Mouse (Mus musculus) bone marrow, adult 2 months (tissue): ENCODE results near the gene Nkiras1. TPM values are rescaled to one million over a fixed set of nuclear protein-coding genes. Genes with fewer than 3 reads are reported as not detected.

Experiments used
- H3K27ac ChIP-seq: fragments of 200-500 bp; 2 replicates; pipeline ENCODE4 v1.5.1; 2012; ENCODE audit warnings: low read depth, mild to moderate bottlenecking, control low read depth, inconsistent platforms, low read length; ENCODE audit not compliant: control insufficient read depth, poor library complexity, insufficient read depth
- H3K4me1 ChIP-seq: fragments of 200-500 bp; 2 replicates; pipeline ENCODE4 v1.6.1; 2011; ENCODE audit warnings: low read length; ENCODE audit not compliant: control insufficient read depth, insufficient read depth
- H3K4me3 ChIP-seq: fragments of 200-500 bp; replicated peaks from 2 replicates; pipeline ENCODE3; 2011; ENCODE audit warnings: mild to moderate bottlenecking, low read depth, low read length, control low read depth; ENCODE audit not compliant: control insufficient read depth
- CTCF ChIP-seq: fragments of 200-500 bp; IDR thresholded peaks from 2 replicates; pipeline ENCODE4 v1.5.1; 2011; ENCODE audit warnings: low read length, control low read depth; ENCODE audit not compliant: control insufficient read depth, insufficient read depth
- POLR2A ChIP-seq: fragments of 200-500 bp; IDR thresholded peaks from 2 replicates; pipeline ENCODE4 v1.6.1; 2011; ENCODE audit warnings: low read depth, mild to moderate bottlenecking, control low read depth, low read length, borderline replicate concordance; ENCODE audit not compliant: control insufficient read depth
- WGBS: fragments of 180-500 bp; shearing (Covaris S2); methylation state at CpG from one replicate; pipeline ENCODE4 v1.1.7; 2018; 5-methylcytosine and 5-hydroxymethylcytosine counted together
- polyA plus RNA-seq: library from polyadenylated mRNA; stranded (reverse); fragments of >200 nt; gene quantifications from 2 replicates; pipeline ENCODE4 v1.2.4, GENCODE M21; 2011; ENCODE audit warnings: low replicate concordance; ENCODE audit not compliant: missing spikeins, insufficient read depth, insufficient read length

The Nkiras1 gene
- polyA plus RNA-seq, 1 experiment: 15.0 TPM

DNA sequence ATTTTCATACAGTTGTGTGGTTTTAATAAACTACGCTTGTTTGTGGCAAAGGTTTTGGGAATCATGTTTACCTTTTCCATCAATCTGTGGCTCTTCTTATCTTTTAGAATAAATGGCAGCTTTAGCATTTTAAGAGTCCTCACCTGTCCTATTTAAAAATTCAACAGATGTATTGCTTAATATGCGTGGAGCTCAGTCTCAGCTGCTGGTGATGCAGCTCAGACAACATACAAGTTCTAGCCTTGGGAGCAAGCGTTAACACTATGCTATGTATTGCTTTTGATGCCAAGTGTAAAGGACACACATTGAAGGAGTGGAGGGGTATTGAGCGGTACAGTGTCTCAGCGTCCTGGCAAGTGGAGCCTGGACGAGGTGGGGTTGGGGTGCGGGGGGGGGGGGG is 730 bp downstream of the Nkiras1 start:
- Histone ChIP-seq H3K4me1 (no peaks in the 10 kb centered on the region; the same call in 1 of the 2 replicates), H3K27ac (no peak overlapping the region), H3K4me3 (peak overlapping the region; percentile 33)
- WGBS: 6% methylated on average over 7 of the region's 7 CpGs
- TF ChIP-seq POLR2A (no peak), CTCF (no peak)

DNA sequence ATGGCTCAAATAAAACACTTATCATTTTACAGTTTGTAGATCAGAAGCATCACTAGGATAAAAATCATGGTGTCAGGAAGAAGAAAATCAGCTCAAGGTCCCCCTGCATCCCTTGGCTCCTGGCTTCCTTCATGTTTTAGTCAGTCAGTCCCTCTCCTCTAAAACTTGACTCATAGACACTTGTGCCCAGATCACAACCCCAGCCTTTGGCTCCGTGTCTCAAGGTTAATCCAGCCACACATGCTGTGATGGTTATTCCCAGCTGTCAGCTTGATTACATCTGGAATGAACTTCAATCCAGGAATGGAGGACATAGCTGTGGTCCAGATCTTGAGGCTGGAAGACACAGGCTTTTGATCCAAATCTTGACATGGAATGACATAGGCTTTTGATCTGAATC is 3.6 kb downstream of the Nkiras1 start:
- TF ChIP-seq CTCF (no peak), POLR2A (no peak)
- 78% methylated on average over 1 of the region's 1 CpGs for WGBS
- Histone ChIP-seq H3K4me1 (no peaks in the 10 kb centered on the region; the same call in 1 of the 2 replicates), H3K27ac (no peak overlapping the region), H3K4me3 (no peak overlapping the region)

DNA sequence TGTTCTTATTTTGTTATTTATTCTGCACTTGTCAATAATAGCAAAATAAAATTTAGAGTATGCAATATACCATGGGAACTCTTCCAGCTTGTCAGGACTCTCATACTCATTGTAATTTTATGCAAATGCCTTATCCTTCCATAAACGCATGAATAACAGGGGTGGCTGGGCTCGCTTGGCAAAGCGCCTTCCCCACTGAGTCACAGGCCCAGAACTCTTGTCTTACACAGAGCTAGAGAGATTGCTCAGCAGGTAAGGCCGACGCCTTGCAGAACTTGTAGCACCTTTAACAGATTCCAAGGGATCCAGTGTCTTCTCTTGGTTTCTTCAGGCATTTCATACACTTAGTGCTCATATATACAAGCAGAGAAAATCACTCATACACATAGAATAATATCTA is 9.4 kb downstream of the Nkiras1 start:
- no peak overlapping the region for H3K27ac ChIP-seq
- WGBS: 82% methylated on average over 5 of the region's 5 CpGs
- no peaks in the 10 kb centered on the region for H3K4me1 ChIP-seq
- no peak overlapping the region for H3K4me3 ChIP-seq
- TF ChIP-seq CTCF (no peak), POLR2A (no peak)

DNA sequence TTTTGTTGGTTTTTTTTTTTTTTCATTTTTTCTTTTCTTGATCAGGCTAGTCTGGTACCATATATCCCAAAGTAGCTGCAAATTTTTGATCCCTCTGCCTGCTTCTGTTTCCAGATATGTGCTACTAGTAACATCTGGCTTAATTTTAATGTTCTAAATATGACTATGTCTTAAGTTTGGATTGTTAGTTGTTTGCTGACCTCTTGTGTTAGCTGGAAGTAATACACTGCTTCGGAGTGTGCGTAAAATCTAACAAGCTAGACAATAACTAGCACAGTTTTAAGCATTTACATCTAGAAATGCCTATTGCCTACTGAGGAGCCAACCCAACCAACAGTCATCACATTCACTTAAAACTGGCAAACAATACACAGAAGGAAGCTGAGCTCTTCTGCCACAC is 13.6 kb downstream of the Nkiras1 start:
- no peak overlapping the region for H3K27ac ChIP-seq
- no peaks in the 10 kb centered on the region for H3K4me1 ChIP-seq
- no peak for TF ChIP-seq CTCF
- TF ChIP-seq POLR2A: no peak
- WGBS: 73% methylated on average over 2 of the region's 2 CpGs
- H3K4me3 ChIP-seq: no peak overlapping the region

DNA sequence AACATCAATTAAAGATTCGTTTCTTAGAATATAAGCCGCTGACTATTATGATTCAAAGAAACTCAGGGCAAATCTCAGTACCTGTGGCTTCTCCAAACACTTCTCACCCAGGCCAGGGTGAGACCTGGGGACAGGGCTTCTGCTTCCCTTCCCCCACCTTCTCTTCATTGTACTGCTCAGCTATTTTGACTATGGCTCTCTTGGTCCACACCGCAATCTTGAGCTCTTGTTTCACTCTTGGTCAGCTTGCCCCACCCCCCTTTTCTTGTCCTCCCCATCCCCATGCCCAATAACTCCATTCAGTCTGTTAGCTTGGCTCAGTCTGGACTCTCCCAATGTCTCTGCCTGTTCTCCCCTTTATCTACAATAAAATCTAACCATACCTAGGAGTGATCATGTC is 14.5 kb downstream of the Nkiras1 start:
- Histone ChIP-seq H3K4me3 (no peak overlapping the region), H3K27ac (no peak overlapping the region), H3K4me1 (no peaks in the 10 kb centered on the region)
- 88% methylated on average over 3 of the region's 3 CpGs for WGBS
- TF ChIP-seq CTCF (no peak), POLR2A (no peak)

DNA sequence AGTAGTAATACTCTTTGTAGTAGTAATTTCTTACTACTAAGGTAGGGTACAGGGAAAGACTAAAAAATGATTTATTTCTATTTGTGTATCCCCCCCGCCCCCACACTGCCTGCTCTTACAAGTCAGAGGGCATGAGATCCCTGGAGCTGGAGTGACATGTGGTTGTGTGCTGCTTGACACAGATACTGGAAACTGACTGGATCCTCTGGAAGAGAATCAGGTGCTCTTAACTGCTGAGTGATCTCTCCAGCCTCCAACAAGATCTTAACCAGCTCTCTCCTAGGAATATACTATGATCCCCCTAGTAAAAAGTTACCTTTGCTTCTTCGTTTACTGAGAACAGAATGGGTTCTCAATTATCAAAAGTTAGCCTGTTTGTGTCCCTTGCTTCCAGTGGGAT is 15.5 kb downstream of the Nkiras1 start:
- H3K27ac ChIP-seq: no peak overlapping the region
- no peaks in the 10 kb centered on the region for H3K4me1 ChIP-seq
- H3K4me3 ChIP-seq: no peak overlapping the region
- TF ChIP-seq POLR2A (no peak), CTCF (no peak)
- WGBS: 86% methylated on average over 2 of the region's 2 CpGs

DNA sequence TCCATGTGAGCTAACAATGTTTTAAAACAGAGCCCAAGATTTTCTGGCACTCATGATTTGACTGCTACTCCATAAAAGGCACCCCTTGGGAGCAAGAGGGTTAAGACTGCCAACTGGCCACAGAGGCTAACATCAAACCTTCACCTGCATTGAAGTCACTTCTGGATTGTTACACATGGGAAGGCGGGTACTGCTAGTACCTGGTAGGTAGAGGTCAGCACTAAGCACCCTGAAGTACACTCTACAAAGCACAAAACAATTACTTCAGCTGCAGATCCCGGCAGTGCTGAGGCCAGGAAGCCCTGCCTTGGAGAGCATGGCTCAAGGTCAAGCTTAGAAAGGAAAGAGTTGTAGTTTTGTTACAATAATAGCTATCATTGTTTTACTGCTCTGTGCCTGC is 16.5 kb downstream of the Nkiras1 start:
- no peak overlapping the region for H3K27ac ChIP-seq
- WGBS: 75% methylated on average over 2 of the region's 2 CpGs
- TF ChIP-seq CTCF: no peak
- TF ChIP-seq POLR2A: no peak
- H3K4me1 ChIP-seq: no peaks in the 10 kb centered on the region
- no peak overlapping the region for H3K4me3 ChIP-seq

DNA sequence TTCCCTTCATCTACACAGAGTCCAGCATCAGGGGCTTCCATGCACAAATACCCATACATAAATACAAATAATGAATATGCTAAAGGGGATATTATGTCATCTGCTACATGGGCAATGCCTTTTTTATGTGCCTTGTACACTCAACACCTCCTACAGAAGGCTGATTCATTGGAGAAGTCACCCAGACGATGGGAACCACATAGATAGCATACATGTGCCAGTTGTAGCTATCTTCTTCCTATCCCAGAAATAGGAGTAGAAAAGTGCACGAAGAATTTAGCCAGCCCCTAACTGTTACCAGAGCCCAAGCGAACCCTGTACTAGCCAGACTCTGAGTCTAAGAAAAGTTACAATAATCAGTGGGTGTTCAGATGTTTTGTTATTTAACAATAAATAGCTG is 21.2 kb downstream of the Nkiras1 start:
- H3K4me3 ChIP-seq: no peak overlapping the region
- WGBS: 67% methylated on average over 3 of the region's 3 CpGs
- no peak overlapping the region for H3K27ac ChIP-seq
- TF ChIP-seq POLR2A: no peak
- TF ChIP-seq CTCF: no peak
- no peaks in the 10 kb centered on the region for H3K4me1 ChIP-seq

DNA sequence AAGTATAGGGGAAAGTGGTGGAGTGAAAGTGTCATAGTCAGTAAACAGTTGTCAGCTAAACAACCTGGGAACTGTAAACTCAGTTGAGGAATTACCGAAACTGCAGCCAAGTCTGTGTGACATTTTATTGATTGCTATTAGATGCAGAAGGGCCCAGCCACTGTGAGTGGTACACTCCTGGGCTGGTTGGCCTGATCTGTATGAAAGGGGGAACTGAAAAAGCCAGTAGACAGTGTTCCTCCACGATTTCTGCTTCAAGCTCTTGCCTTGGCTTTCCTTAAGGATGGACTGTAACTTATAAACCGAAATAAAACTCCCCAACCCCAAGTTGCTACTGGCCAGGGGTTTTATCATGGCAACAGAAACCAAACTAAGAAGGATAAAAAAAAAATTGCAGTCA is 21.6 kb downstream of the Nkiras1 start:
- Histone ChIP-seq H3K4me1 (no peaks in the 10 kb centered on the region), H3K27ac (no peak overlapping the region), H3K4me3 (no peak overlapping the region)
- TF ChIP-seq CTCF (no peak), POLR2A (no peak)
- 59% methylated on average over 3 of the region's 3 CpGs for WGBS
